Mouse (Mus musculus) kidney, embryonic 15.5 days (tissue): ENCODE measurements around the gene Foxq1. TPM values are rescaled to one million over a fixed set of nuclear protein-coding genes. Genes with fewer than 3 reads are reported as not detected.

Source experiments
- ATAC-seq: fragments of 200-750 bp; cut with Nextera tagmentation; replicated peaks from 2 replicates; pipeline ENCODE4 v1.8.0; 2017; ENCODE audit warnings: moderate TSS enrichment; ENCODE audit not compliant: low FRiP score
- H3K27ac ChIP-seq: fragments of 300-500 bp; sonication (generic); 2 replicates; pipeline ENCODE4 v1.5.1; 2015; ENCODE audit warnings: mild to moderate bottlenecking, inconsistent platforms
- H3K27me3 ChIP-seq: fragments of 300-500 bp; sonication (generic); 2 replicates; pipeline ENCODE4 v1.6.1; 2015; ENCODE audit warnings: inconsistent platforms
- H3K36me3 ChIP-seq: fragments of 300-500 bp; sonication (generic); 2 replicates; pipeline ENCODE4 v1.6.1; 2015; ENCODE audit warnings: inconsistent platforms
- H3K4me1 ChIP-seq: fragments of 300-500 bp; sonication (generic); 2 replicates; pipeline ENCODE4 v1.6.1; 2015; ENCODE audit warnings: inconsistent platforms
- H3K4me2 ChIP-seq: fragments of 300-500 bp; sonication (generic); 2 replicates; pipeline ENCODE4 v1.6.1; 2015; ENCODE audit warnings: moderate library complexity, mild to moderate bottlenecking, inconsistent platforms
- H3K4me3 ChIP-seq: fragments of 300-500 bp; sonication (generic); replicated peaks from 2 replicates; pipeline ENCODE4 v1.5.1; 2015; ENCODE audit warnings: mild to moderate bottlenecking, inconsistent platforms
- H3K9ac ChIP-seq: fragments of 300-500 bp; sonication (generic); 2 replicates; pipeline ENCODE4 v1.6.1; 2015; ENCODE audit warnings: mild to moderate bottlenecking, inconsistent platforms
- H3K9me3 ChIP-seq: fragments of 300-500 bp; sonication (generic); replicated peaks from 2 replicates; pipeline ENCODE4 v1.6.1; 2016; ENCODE audit warnings: inconsistent platforms
- WGBS: fragments of 180-500 bp; shearing (Covaris S2); methylation state at CpG from one replicate; pipeline ENCODE4 v1.1.7; 2015; ENCODE audit warnings: mixed read lengths; 5-methylcytosine and 5-hydroxymethylcytosine counted together
- polyA plus RNA-seq: library from polyadenylated mRNA; unstranded; fragments of >200 nt; fragmentation: Nextera tagmentation; extraction: Ambion mirVana; gene quantifications from 2 replicates; pipeline ENCODE4 v1.2.1, GENCODE M21; 2015

The Foxq1 gene
- polyA plus RNA-seq, 1 experiment from 2014 or later, result 4.0 TPM

GRCm38 (mm10) chr13:31547610-31548009 lies 8.3 kb upstream of the Foxq1 start:
- no peak overlapping the region for H3K27ac ChIP-seq
- no peak for ATAC-seq

GRCm38 (mm10) chr13:31556964-31557767 lies 1.2 kb downstream of the Foxq1 start:
- Histone ChIP-seq H3K4me1 (peaks cover 30% of the 10 kb centered on the region), H3K27ac (no peak overlapping the region), H3K9ac (no peak overlapping the region), H3K36me3 (no peaks in the 10 kb centered on the region), H3K27me3 (peaks cover 91% of the 10 kb centered on the region), H3K4me2 (peak overlapping the region; percentile 100), H3K9me3 (no peaks in the 10 kb centered on the region), H3K4me3 (peak overlapping the region; percentile 60)
- no peak for ATAC-seq
- WGBS, result 3% methylated on average over 24 of the region's 24 CpGs

More at GRCm38 (mm10) chr13:31547610-31548009, 8.3 kb upstream of the Foxq1 start:
- no peaks in the 10 kb centered on the region for H3K9me3 ChIP-seq
- 86% methylated on average over 9 of the region's 9 CpGs for WGBS
- no peak overlapping the region for H3K4me2 ChIP-seq
- no peaks in the 10 kb centered on the region for H3K4me1 ChIP-seq
- H3K4me3 ChIP-seq, result no peak overlapping the region
- H3K9ac ChIP-seq, result no peak overlapping the region
- H3K36me3 ChIP-seq, result no peaks in the 10 kb centered on the region
- H3K27me3 ChIP-seq, result no peaks in the 10 kb centered on the region

GRCm38 (mm10) chr13:31557768-31558520 lies 2.0 kb downstream of the Foxq1 start:
- H3K9me3 ChIP-seq, result no peaks in the 10 kb centered on the region
- peaks cover 99% of the 10 kb centered on the region for H3K27me3 ChIP-seq
- no peaks in the 10 kb centered on the region for H3K36me3 ChIP-seq
- WGBS, result under 1% methylated on average over 73 of the region's 73 CpGs
- ATAC-seq, result peak; percentile 76
- peak overlapping the region; percentile 60 for H3K4me3 ChIP-seq
- H3K4me2 ChIP-seq, result peak overlapping the region; percentile 100
- H3K4me1 ChIP-seq, result peaks cover 30% of the 10 kb centered on the region
- 0 out of 2 replicates have a peak overlapping the region, but pooled peaks have one; percentile 45 for H3K27ac ChIP-seq
- H3K9ac ChIP-seq, result peak overlapping the region; percentile 30; the same call in 1 of the 2 replicates

- no peaks in the 10 kb centered on the region for H3K9me3 ChIP-seq
- H3K9ac ChIP-seq, result peak within 1 kb of the TSS; percentile 35
- H3K4me2 ChIP-seq, result peak within 1 kb of the TSS; percentile 100
- H3K27ac ChIP-seq, result 0 out of 2 replicates have a peak within 1 kb of the TSS, but pooled peaks have one; percentile 45
- H3K27me3 ChIP-seq, result peaks cover 97% of the 10 kb centered on the region
- peak; percentile 35 for ATAC-seq
- peaks cover 30% of the 10 kb centered on the region for H3K4me1 ChIP-seq
- H3K36me3 ChIP-seq, result no peaks in the 10 kb centered on the region
- WGBS, result under 1% methylated on average over 81 of the region's 88 CpGs
- H3K4me3 ChIP-seq, result peak within 1 kb of the TSS; percentile 60
Observed at GRCm38 (mm10) chr13:31558521-31559418, 2.8 kb downstream of the Foxq1 start, which contains the start of gene A530084C06Rik. Gene A530084C06Rik, minus strand, starts transcription at chr13:31559333.

- Histone ChIP-seq H3K9me3 (no peaks in the 10 kb centered on the region), H3K27me3 (peaks cover 95% of the 10 kb centered on the region), H3K9ac (peak overlapping the region; percentile 35), H3K4me3 (peak overlapping the region; percentile 60), H3K36me3 (no peaks in the 10 kb centered on the region), H3K4me1 (peaks cover 30% of the 10 kb centered on the region), H3K4me2 (peak overlapping the region; percentile 100), H3K27ac (0 out of 2 replicates have a peak overlapping the region, but pooled peaks have one; percentile 45)
- under 1% methylated on average over 84 of the region's 92 CpGs for WGBS
- peak; percentile 67 for ATAC-seq
Observed at GRCm38 (mm10) chr13:31559419-31560144, 3.6 kb downstream of the Foxq1 start.

- peaks cover 85% of the 10 kb centered on the region for H3K27me3 ChIP-seq
- no peak for ATAC-seq
- no peak overlapping the region for H3K27ac ChIP-seq
- no peaks in the 10 kb centered on the region for H3K36me3 ChIP-seq
- H3K9ac ChIP-seq, result no peak overlapping the region
- peaks cover 7% of the 10 kb centered on the region for H3K4me1 ChIP-seq
- no peak overlapping the region for H3K4me2 ChIP-seq
- no peak overlapping the region for H3K4me3 ChIP-seq
- 43% methylated on average over 6 of the region's 6 CpGs for WGBS
- no peaks in the 10 kb centered on the region for H3K9me3 ChIP-seq
Observed at GRCm38 (mm10) chr13:31564394-31564793, 8.5 kb downstream of the Foxq1 start.

- ATAC-seq, result no peak
- Histone ChIP-seq H3K4me1 (no peaks in the 10 kb centered on the region), H3K9ac (no peak overlapping the region), H3K36me3 (no peaks in the 10 kb centered on the region), H3K9me3 (no peaks in the 10 kb centered on the region), H3K4me3 (no peak overlapping the region), H3K27me3 (peaks cover 73% of the 10 kb centered on the region), H3K4me2 (no peak overlapping the region), H3K27ac (no peak overlapping the region)
- 71% methylated on average over 8 of the region's 8 CpGs for WGBS
Observed at GRCm38 (mm10) chr13:31567099-31567498, 11.2 kb downstream of the Foxq1 start.

DNA sequence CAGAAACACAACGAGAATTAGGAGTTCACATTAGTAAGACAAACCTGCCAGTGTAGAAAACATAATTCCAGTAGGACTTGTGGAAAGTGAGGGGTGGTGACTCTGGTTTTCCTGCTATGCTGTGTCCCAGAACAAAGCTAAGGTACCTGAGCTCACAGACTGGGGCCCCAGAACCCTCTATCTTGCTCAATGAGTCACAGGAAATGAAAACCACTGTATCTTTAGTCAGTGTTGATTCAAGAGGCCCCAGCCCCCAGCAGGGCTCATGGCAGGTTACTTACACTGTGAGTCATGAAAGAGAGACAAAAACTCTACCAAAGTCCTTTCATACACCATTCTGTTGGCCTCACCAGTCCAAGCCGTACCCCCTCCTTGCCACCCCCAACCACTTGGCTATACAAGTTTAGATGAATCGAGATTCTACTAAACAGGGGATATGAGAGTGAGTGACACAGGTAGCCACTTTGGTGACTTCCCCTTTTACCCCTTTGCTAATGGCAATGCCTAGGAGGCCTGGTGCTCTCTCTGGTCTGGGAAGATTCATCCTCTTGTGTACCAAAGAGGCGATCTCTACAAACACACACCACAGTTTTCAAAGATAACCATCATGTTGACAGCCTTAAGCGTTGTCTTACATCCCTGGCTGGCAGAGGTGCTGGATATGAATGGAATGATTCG lies 11.8 kb downstream of the Foxq1 start:
- Histone ChIP-seq H3K9me3 (no peaks in the 10 kb centered on the region), H3K4me3 (no peak overlapping the region), H3K4me1 (no peaks in the 10 kb centered on the region), H3K9ac (no peak overlapping the region), H3K4me2 (no peak overlapping the region), H3K27ac (no peak overlapping the region), H3K36me3 (no peaks in the 10 kb centered on the region), H3K27me3 (peaks cover 66% of the 10 kb centered on the region)
- 88% methylated on average over 6 of the region's 6 CpGs for WGBS
- ATAC-seq, result no peak

DNA sequence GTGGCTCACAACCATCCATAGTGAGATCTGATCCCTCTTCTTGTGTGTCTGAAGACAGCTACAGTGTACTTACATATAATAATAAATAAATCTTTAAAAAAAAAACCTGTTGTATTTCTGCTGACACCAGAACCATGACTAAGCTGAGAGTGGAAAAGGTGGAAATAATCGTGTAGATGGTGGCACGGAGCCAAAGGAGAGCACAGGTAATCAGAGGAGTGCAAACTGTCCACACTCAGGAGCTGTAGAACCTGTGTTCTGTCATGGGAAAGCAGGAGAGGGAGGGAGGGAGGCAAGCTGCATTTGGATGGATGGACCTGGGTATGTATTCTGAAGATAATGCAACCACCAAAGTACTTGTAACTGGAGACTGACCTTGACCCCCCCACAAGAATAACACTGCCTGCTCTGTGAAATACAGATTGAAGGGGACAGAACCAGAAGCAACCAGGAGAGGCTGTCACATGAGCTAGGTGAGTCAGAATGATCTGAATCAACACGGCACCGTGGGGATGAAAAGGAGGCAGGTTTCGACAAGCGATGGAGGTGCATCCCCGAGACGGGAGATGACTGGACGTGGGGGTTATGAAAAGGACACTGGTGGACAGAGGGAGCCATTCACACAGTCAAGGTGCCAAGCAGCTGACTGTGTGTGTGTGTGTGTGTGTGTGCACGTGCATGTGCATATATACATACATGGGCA lies 17.0 kb downstream of the Foxq1 start:
- H3K9ac ChIP-seq, result no peak overlapping the region
- no peaks in the 10 kb centered on the region for H3K9me3 ChIP-seq
- no peaks in the 10 kb centered on the region for H3K36me3 ChIP-seq
- WGBS, result 88% methylated on average over 10 of the region's 10 CpGs
- H3K4me1 ChIP-seq, result no peaks in the 10 kb centered on the region
- H3K4me3 ChIP-seq, result no peak overlapping the region
- no peak for ATAC-seq
- H3K4me2 ChIP-seq, result no peak overlapping the region
- H3K27ac ChIP-seq, result no peak overlapping the region
- H3K27me3 ChIP-seq, result peaks cover 47% of the 10 kb centered on the region

GRCm38 (mm10) chr13:31574627-31575026 lies 18.7 kb downstream of the Foxq1 start:
- 89% methylated on average over 3 of the region's 3 CpGs for WGBS
- ATAC-seq, result no peak
- H3K9me3 ChIP-seq, result no peaks in the 10 kb centered on the region

More at GRCm38 (mm10) chr13:31574627-31575026, 18.7 kb downstream of the Foxq1 start:
- Histone ChIP-seq H3K27ac (no peak overlapping the region), H3K4me3 (no peak overlapping the region), H3K4me1 (peaks cover 4% of the 10 kb centered on the region; the same call in 1 of the 2 replicates), H3K27me3 (peaks cover 39% of the 10 kb centered on the region), H3K36me3 (no peaks in the 10 kb centered on the region), H3K9ac (no peak overlapping the region), H3K4me2 (no peak overlapping the region)
